8 mouse cellular contexts compared by ENCODE assay signal in genomic region chr5:35313826-35314586, GRCm38 (mm10). TPM values are rescaled to one million over a fixed set of nuclear protein-coding genes. Genes with fewer than 3 reads are reported as not detected.
DNase-seq lines count a peak whose midpoint lies in the region; ATAC-seq and TF ChIP-seq lines count a peak whose summit lies in the region.

No protein-coding gene starts in this region.

- TF ChIP-seq CTCF in intestine, postnatal 0 days (IDR thresholded peaks at IDR 0.05; ENCODE audit: low read depth): no peak

- H3K4me1 ChIP-seq in embryonic facial prominence, embryonic 12.5 days: peaks cover 11% of the 10 kb centered on the region
- H3K4me1 ChIP-seq in intestine, postnatal 0 days (replicated peaks; ENCODE audit: control insufficient read depth, insufficient read depth, low read length): no peaks in the 10 kb centered on the region
- H3K4me1 ChIP-seq in liver, embryonic 12.5 days: no peaks in the 10 kb centered on the region

- H3K4me3 ChIP-seq in embryonic facial prominence, embryonic 12.5 days: peak overlapping the region; percentile 20; the same call in 1 of the 2 replicates
- H3K4me3 ChIP-seq in intestine, postnatal 0 days (ENCODE audit: low read depth, low read length): peak overlapping the region; percentile 3; the same call in 1 of the 2 replicates
- H3K4me3 ChIP-seq in liver, embryonic 12.5 days: peak overlapping the region; percentile 3; the same call in 1 of the 2 replicates

- ATAC-seq in cerebellum, adult (ENCODE audit: insufficient number of reproducible peaks, low FRiP score, low TSS enrichment): 0 out of 2 replicates have a peak, but pooled peaks have one; percentile 36
- no peak for ATAC-seq in embryonic facial prominence, embryonic 12.5 days (ENCODE audit: insufficient number of reproducible peaks, insufficient read depth, low FRiP score, low TSS enrichment)
- ATAC-seq in intestine, postnatal 0 days: no peak
- ATAC-seq in liver, embryonic 12.5 days: no peak

- no peak overlapping the region for H3K27ac ChIP-seq in embryonic facial prominence, embryonic 12.5 days
- H3K27ac ChIP-seq in intestine, postnatal 0 days (ENCODE audit: low read depth, low read length): no peak overlapping the region
- H3K27ac ChIP-seq in liver, embryonic 12.5 days: no peak overlapping the region

- H3K27me3 ChIP-seq in embryonic facial prominence, embryonic 12.5 days: peaks cover 43% of the 10 kb centered on the region
- H3K27me3 ChIP-seq in intestine, postnatal 0 days (replicated peaks; ENCODE audit: control insufficient read depth, insufficient read depth, low read length): peaks cover 26% of the 10 kb centered on the region; the same call in 1 of the 2 replicates
- H3K27me3 ChIP-seq in liver, embryonic 12.5 days (replicated peaks): peaks cover 57% of the 10 kb centered on the region

- H3K9ac ChIP-seq in embryonic facial prominence, embryonic 12.5 days: no peak overlapping the region
- no peak overlapping the region for H3K9ac ChIP-seq in intestine, postnatal 0 days (ENCODE audit: low read depth, low read length)
- H3K9ac ChIP-seq in liver, embryonic 12.5 days: no peak overlapping the region

- no peaks in the 10 kb centered on the region for H3K9me3 ChIP-seq in embryonic facial prominence, embryonic 12.5 days
- no peaks in the 10 kb centered on the region for H3K9me3 ChIP-seq in intestine, postnatal 0 days (ENCODE audit: control insufficient read depth)
- no peaks in the 10 kb centered on the region for H3K9me3 ChIP-seq in liver, embryonic 12.5 days (replicated peaks)

- WGBS in embryonic facial prominence, embryonic 12.5 days: 17% methylated on average over 18 of the region's 18 CpGs
- WGBS in intestine, postnatal 0 days: 21% methylated on average over 18 of the region's 18 CpGs
- WGBS in liver, embryonic 12.5 days (ENCODE audit: insufficient replicate concordance): 18% methylated on average over 18 of the region's 18 CpGs

- peak overlapping the region; percentile 51 for H3K4me2 ChIP-seq in embryonic facial prominence, embryonic 12.5 days (replicated peaks)
- peak overlapping the region; percentile 37 for H3K4me2 ChIP-seq in intestine, postnatal 0 days (replicated peaks; ENCODE audit: low read depth)
- peak overlapping the region; percentile 37 for H3K4me2 ChIP-seq in liver, embryonic 12.5 days

- no peak for DNase-seq in cerebellum, adult 11-12 months
- DNase-seq in A20 (ENCODE audit: low read depth, low spot score): peak; percentile 30
- peak; percentile 31 for DNase-seq in right cerebral cortex, postnatal 4 days
- DNase-seq in gastrocnemius, postnatal 25 days: no peak

- H3K36me3 ChIP-seq in embryonic facial prominence, embryonic 12.5 days: no peaks in the 10 kb centered on the region
- no peaks in the 10 kb centered on the region for H3K36me3 ChIP-seq in intestine, postnatal 0 days (ENCODE audit: control insufficient read depth, insufficient read depth)
- H3K36me3 ChIP-seq in liver, embryonic 12.5 days: no peaks in the 10 kb centered on the region

RNA-seq across cellular contexts. Expression of gene Adra2c, which starts 35.9 kb away (rescaled TPM):
- 0.24 and 0.33 TPM in 2 replicates for polyA plus RNA-seq in embryonic facial prominence, embryonic 12.5 days (2016; fragmentation: Nextera tagmentation; extraction: Ambion mirVana)
- 0.13 TPM in 2 replicates for polyA plus RNA-seq in intestine, postnatal 0 days (2015; fragmentation: Nextera tagmentation; extraction: Ambion mirVana)
- 0.06 TPM in 1 of 2 replicates, not detected in the other for polyA plus RNA-seq in liver, embryonic 12.5 days (2016; fragmentation: Nextera tagmentation; extraction: Ambion mirVana)
- under 1 TPM; 0.20 to 0.32 TPM for total RNA-seq in gastrocnemius, postnatal 25 days (2021)

Comparison
In these comparisons a context has a peak if more than half of its experiments do, and no peak if none do; other contexts are left out.
1. DNase-seq: peak in A20 (single experiment) and right cerebral cortex, postnatal 4 days (single experiment); none in cerebellum, adult 11-12 months (single experiment) and gastrocnemius, postnatal 25 days (single experiment).
2. Peak in every context shown above with its lines, with median percentiles within 50 percentile points of each other: H3K4me2 ChIP-seq and H3K4me3 ChIP-seq.